Mouse (Mus musculus) naive thymus-derived CD4-positive, alpha-beta T cell, adult 2 months (primary cell): ENCODE measurements around the gene Bcl2l13.

Source experiments
- DNase-seq: peaks from one replicate; pipeline ENCODE4 v3.0.0-alpha.2; 2011; ENCODE audit warnings: low read depth

Gene Bcl2l13

GRCm38 (mm10) chr6:120929421-120929820 is 93.4 kb downstream of the Bcl2l13 start:
- no peak for DNase-seq

DNA sequence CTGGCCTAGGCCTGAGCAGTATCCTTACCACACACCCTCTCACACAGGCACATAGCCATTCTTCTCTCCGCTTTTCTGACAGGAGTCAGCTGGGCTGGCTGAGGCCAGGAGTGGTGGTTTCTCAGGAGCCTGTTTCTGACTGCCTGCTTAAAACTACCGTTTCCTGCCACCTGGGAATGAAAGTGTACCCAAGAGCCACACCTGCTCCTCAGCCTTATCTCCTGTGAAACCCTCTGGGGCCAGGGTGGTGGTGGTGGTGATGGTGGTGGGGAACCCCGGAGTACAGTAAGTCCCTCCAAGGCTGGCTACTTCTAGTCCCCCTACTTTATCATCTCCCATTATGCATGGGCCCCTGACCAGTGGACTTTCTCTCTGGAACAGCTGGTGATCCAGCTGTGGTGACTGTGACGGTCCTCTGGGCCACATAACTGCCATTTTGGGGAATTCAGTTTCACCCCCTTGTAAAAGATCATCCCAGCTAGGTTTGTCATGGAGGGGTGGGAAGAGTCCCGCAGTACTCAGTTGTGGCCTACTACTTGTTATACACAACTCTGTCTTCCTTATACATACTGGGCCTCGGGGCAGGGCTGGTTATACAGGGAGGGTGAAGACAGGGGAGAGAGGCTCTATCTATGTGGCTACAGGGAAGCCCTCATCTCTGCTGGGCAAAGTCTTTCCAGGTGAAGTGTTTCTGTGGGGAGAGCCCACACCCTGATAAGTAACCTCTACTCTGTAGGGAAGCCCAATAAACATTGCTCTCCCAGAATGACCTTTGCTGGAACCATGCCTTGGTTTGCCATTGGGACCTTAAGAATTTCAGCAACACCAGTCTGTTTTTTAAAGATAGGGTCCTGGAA is 94.7 kb downstream of the Bcl2l13 start:
- DNase-seq = no peak

DNA sequence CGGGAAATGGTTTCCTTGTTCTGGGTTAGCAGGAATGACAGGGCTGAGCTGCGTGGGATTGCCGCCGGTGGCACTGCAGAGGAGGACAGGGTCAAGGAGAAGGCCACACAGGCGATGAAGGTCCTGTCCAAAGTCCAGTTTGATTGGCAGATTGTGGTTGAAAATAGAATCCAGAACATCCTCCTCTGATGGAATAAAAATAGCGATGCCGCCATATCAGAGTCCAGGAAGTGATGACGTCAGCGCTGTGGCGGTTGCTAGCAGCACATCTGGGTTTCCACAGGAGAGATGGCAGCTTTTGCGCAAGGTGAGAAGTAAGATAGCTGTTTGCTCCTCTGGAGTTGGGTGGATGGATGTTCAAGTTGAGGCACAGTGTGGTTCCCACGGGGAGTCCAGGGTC is 96.6 kb downstream of the Bcl2l13 start:
- peak; percentile 77 for DNase-seq

- no peak for DNase-seq
Measured at GRCm38 (mm10) chr6:120933670-120934069, 97.7 kb downstream of the Bcl2l13 start.

GRCm38 (mm10) chr6:120934176-120934575 is 98.2 kb downstream of the Bcl2l13 start:
- peak; percentile 52 for DNase-seq

GRCm38 (mm10) chr6:120937104-120937617 is 101.1 kb downstream of the Bcl2l13 start:
- no peak for DNase-seq

DNA sequence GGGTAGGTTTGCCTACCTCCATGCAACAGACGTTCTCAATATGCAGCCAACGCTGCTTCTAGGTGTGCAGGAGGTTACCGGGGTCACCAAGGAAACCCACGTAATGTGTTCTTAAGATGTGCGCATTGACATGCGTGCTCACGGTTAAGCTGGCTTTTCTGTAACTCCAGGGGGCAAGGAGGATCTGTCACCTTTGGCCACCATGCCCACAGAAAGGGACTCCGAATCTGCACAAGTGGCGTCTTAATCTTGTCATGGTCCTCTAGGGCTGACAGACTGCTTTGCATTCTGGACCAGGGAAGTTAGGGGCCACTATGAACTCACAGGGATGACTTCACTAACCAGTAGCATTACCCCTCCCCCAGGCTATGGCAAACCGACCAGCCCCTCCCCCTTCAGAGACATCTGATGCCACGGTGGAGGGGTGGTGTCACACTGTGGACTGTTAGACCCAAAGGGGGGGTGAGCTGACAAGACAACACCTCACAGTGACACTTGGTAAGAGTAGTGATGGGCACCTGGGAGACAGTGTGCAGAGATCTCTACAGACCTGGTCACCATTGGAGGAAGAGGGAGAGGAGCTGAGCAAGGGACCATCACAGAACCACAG is 102.1 kb downstream of the Bcl2l13 start:
- no peak for DNase-seq

GRCm38 (mm10) chr6:120938763-120939450 is 102.9 kb downstream of the Bcl2l13 start:
- no peak for DNase-seq

GRCm38 (mm10) chr6:120939783-120940182 is 103.8 kb downstream of the Bcl2l13 start:
- DNase-seq = no peak

DNA sequence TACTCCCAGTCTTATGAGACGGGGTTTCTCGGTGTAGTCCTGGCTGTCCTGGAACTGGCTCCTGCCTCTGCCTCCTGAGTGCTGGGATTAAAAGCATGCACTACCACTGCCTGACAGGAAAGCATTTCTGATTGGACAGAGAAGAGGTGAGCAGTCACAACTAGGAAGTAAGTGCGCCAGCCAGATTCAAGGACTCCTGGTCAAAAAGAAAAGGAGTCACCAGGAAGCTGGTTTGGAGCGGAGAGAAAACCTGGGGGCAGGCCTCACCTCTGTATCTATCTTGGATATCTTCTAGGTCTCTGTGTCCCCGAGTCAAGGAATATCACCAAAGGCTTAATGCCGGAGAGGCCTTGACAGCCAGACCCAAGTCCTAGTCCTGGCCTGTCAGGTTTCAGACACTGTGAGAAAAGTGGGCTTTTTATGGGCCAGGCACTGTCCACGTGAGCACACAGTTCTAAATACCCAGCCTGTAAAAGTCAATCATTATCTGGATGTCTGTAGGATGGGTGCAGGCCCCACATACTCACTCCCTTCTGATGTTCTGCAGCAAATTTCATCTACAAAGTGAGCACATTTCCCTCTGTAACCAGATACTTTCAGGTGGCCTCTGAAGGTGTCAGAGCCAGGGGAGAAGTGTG is 104.6 kb downstream of the Bcl2l13 start:
- no peak for DNase-seq

DNA sequence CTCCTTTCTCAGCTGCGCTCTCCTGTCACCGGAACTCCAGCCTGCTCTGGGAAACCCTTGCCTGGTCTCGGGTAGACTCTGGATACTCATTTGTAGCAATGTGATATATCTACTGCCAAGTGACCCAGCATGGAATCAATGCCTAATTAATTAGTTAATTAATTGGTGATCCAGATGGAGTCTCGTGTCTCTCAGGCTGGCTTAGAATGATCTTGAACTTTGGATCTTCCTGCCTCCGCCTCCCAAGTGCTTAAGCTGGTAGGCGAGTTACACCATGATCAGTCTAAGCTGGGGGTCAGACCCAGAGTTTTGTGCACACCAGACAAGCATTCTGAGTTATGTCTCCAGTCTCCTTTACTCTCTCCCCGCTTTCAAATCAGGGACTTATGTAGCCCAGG is 105.1 kb downstream of the Bcl2l13 start:
- DNase-seq = no peak

GRCm38 (mm10) chr6:120941575-120941974 is 105.6 kb downstream of the Bcl2l13 start:
- DNase-seq = no peak
